Mouse (Mus musculus): ENCODE measurements around the gene Cenpk. TPM values are rescaled to one million over a fixed set of nuclear protein-coding genes. Genes with fewer than 3 reads are reported as not detected.
"Not testable (repeated sequence)": the region's sequence is repeated elsewhere in the genome, so short reads cannot be mapped to it uniquely, and the experiment has no call there.

The Cenpk gene
- under 1 TPM in 1 of 4 experiments, not detected in 3; 0.35 TPM for total RNA-seq (2022)

- peak; percentile 96 for DNase-seq (ENCODE audit: low spot score)
These were observed at the start of gene Cenpk, which contains the start of gene Ppwd1 for GRCm38 (mm10) chr13:104228384-104229066. TSS of gene Cenpk (plus strand) at chr13:104228611. TSS of gene Ppwd1 (minus strand) at chr13:104228843.

GRCm38 (mm10) chr13:104178650-104179121 is 49.7 kb upstream of the Cenpk start, which contains the start of gene Trim23:
TSS of gene Trim23 (plus strand) at chr13:104178797.
- peak; percentile 97 for DNase-seq (ENCODE audit: low spot score)

- no peak for DNase-seq (ENCODE audit: low spot score)
These were observed 49.1 kb upstream of the Cenpk start for GRCm38 (mm10) chr13:104179176-104179888.

GRCm38 (mm10) chr13:104187357-104187756 is 41.1 kb upstream of the Cenpk start:
- no peak for DNase-seq (ENCODE audit: low spot score)

GRCm38 (mm10) chr13:104195891-104196290 is 32.5 kb upstream of the Cenpk start:
- DNase-seq (ENCODE audit: low spot score) = not testable (repeated sequence)

- DNase-seq (ENCODE audit: low spot score) = no peak
These were observed 24.1 kb upstream of the Cenpk start for GRCm38 (mm10) chr13:104204313-104204712.

- DNase-seq (ENCODE audit: low spot score) = no peak
These were observed 933 bp upstream of the Cenpk start for GRCm38 (mm10) chr13:104227478-104227877.

- no peak for DNase-seq (ENCODE audit: low spot score)
These were observed 770 bp downstream of the Cenpk start for GRCm38 (mm10) chr13:104229181-104229580.

GRCm38 (mm10) chr13:104258997-104259396 is 30.6 kb downstream of the Cenpk start:
- DNase-seq (ENCODE audit: low spot score) = no peak

- DNase-seq (ENCODE audit: low spot score) = peak; percentile 71
These were observed 56.6 kb downstream of the Cenpk start for GRCm38 (mm10) chr13:104285031-104285431.

GRCm38 (mm10) chr13:104285737-104286311 is 57.4 kb downstream of the Cenpk start:
- peak; percentile 67 for DNase-seq (ENCODE audit: low spot score)

GRCm38 (mm10) chr13:104286336-104286735 is 57.9 kb downstream of the Cenpk start:
- DNase-seq (ENCODE audit: low spot score) = peak; percentile 27

- peak; percentile 97 for DNase-seq (ENCODE audit: low spot score)
These were observed 58.5 kb downstream of the Cenpk start for GRCm38 (mm10) chr13:104286897-104287309.

GRCm38 (mm10) chr13:104287366-104288225 is 59.2 kb downstream of the Cenpk start, which contains the start of gene Adamts6:
TSS of gene Adamts6 (plus strand) at chr13:104287835.
- DNase-seq (ENCODE audit: low spot score) = no peak

- peak; percentile 73 for DNase-seq (ENCODE audit: low spot score)
These were observed 59.9 kb downstream of the Cenpk start for GRCm38 (mm10) chr13:104288226-104288859.

- DNase-seq (ENCODE audit: low spot score) = no peak
These were observed 60.8 kb downstream of the Cenpk start for GRCm38 (mm10) chr13:104289176-104289575.

GRCm38 (mm10) chr13:104295472-104295871 is 67.1 kb downstream of the Cenpk start:
- no peak for DNase-seq (ENCODE audit: low spot score)
